Mouse (Mus musculus) C2C12 (cell line): ENCODE data around the gene Ncbp3. TPM values are rescaled to one million over a fixed set of nuclear protein-coding genes. Genes with fewer than 3 reads are reported as not detected.

Experiments
- H3K27me3 ChIP-seq: one replicate; pipeline ENCODE4 v1.6.1; 2011; ENCODE audit not compliant: control insufficient read depth, insufficient read depth, insufficient read length
- H3K36me3 ChIP-seq: one replicate; pipeline ENCODE4 v1.6.1; 2011; ENCODE audit not compliant: control insufficient read depth, insufficient read depth
- H3K4me3 ChIP-seq: one replicate; pipeline ENCODE4 v1.5.1; 2011; ENCODE audit warnings: mild to moderate bottlenecking, control low read depth; ENCODE audit not compliant: poor library complexity, insufficient read depth, severe bottlenecking
- H3K79me2 ChIP-seq: one replicate; pipeline ENCODE4 v1.6.1; 2011; ENCODE audit not compliant: control insufficient read depth, insufficient read depth
- H3K79me3 ChIP-seq: one replicate; pipeline ENCODE4 v1.6.1; 2011; ENCODE audit warnings: low read depth, control low read depth
- H3ac ChIP-seq: one replicate; pipeline ENCODE3; 2011; ENCODE audit warnings: low read depth; ENCODE audit not compliant: control insufficient read depth, insufficient read length
- CEBPB ChIP-seq: IDR thresholded peaks from one replicate; pipeline ENCODE4 v1.6.1; 2011; ENCODE audit warnings: low read depth, mild to moderate bottlenecking, control low read depth, moderate library complexity
- CTCF ChIP-seq: IDR thresholded peaks from one replicate; pipeline ENCODE4 v1.5.1; 2011; ENCODE audit not compliant: control insufficient read depth, insufficient read depth, insufficient read length
- FOSL1 ChIP-seq: IDR thresholded peaks from one replicate; pipeline ENCODE4 v1.8.0; 2011; ENCODE audit warnings: mild to moderate bottlenecking, low read length; ENCODE audit not compliant: poor library complexity, insufficient read depth, severe bottlenecking
- MAX ChIP-seq: IDR thresholded peaks from one replicate; pipeline ENCODE4 v1.6.1; 2011; ENCODE audit warnings: mild to moderate bottlenecking, control low read depth
- MYOD1 ChIP-seq: IDR thresholded peaks from one replicate; pipeline ENCODE4 v1.6.1; 2011; ENCODE audit warnings: low read depth; ENCODE audit not compliant: control insufficient read depth, insufficient read length
- MYOG ChIP-seq: IDR thresholded peaks from one replicate; pipeline ENCODE4 v1.6.1; 2011; ENCODE audit not compliant: control insufficient read depth, insufficient read length; ENCODE audit errors: extremely low read depth
- USF1 ChIP-seq: IDR thresholded peaks from one replicate; pipeline ENCODE4 v1.6.1; 2011; ENCODE audit warnings: low read depth, mild to moderate bottlenecking, control low read depth, moderate library complexity
- polyA plus RNA-seq: library from polyadenylated mRNA; unstranded; fragments of >200 nt; fragmentation: generic; extraction: Trizol; gene quantifications from one replicate; pipeline ENCODE4 v1.2.1, GENCODE M21; 2012; ENCODE audit warnings: missing spikeins

The Ncbp3 gene
- polyA plus RNA-seq, 1 experiment, result 3.6 TPM

DNA sequence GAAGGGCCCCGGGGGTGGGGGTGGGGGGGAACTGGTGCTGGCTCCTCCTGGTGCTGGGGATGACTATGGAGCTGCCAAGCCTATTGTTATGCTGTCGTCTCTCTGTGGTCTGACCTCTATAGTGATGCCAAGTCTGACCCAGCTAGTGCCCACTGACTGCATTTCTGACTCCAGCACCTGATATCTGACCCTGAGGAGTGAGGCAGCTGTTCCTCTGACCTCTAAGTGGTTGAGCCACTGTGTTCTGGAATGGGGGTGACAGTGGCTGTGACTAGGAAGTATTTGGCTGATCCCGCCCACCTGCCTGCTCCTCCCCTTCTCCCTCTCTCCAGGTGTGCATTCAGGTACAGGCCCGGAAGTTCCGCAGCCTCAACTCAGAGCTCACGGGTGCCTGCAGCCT is 63.8 kb downstream of the Ncbp3 start:
- H3K79me3 ChIP-seq, result no peaks in the 10 kb centered on the region
- TF ChIP-seq CEBPB (no peak), MYOG (no peak), CTCF (no peak), MYOD1 (no peak), MAX (no peak), USF1 (no peak), FOSL1 (no peak)

GRCm38 (mm10) chr11:73126495-73126894 is 78.9 kb downstream of the Ncbp3 start:
- H3K79me3 ChIP-seq, result peaks cover 10% of the 10 kb centered on the region
- H3K36me3 ChIP-seq, result peaks cover under 1% of the 10 kb centered on the region
- no peak for TF ChIP-seq CEBPB
- no peak for TF ChIP-seq MYOD1
- no peak for TF ChIP-seq MAX
- TF ChIP-seq FOSL1, result no peak
- no peak for TF ChIP-seq USF1
- no peak for TF ChIP-seq MYOG
- TF ChIP-seq CTCF, result no peak
- no peak overlapping the region for H3ac ChIP-seq
- H3K27me3 ChIP-seq, result no peaks in the 10 kb centered on the region
- peaks cover 15% of the 10 kb centered on the region for H3K79me2 ChIP-seq
- no peak overlapping the region for H3K4me3 ChIP-seq

More for the DNA sequence above, 63.8 kb downstream of the Ncbp3 start:
- Histone ChIP-seq H3K36me3 (no peaks in the 10 kb centered on the region), H3K27me3 (no peaks in the 10 kb centered on the region), H3K79me2 (no peaks in the 10 kb centered on the region), H3ac (no peak overlapping the region), H3K4me3 (no peak overlapping the region)

DNA sequence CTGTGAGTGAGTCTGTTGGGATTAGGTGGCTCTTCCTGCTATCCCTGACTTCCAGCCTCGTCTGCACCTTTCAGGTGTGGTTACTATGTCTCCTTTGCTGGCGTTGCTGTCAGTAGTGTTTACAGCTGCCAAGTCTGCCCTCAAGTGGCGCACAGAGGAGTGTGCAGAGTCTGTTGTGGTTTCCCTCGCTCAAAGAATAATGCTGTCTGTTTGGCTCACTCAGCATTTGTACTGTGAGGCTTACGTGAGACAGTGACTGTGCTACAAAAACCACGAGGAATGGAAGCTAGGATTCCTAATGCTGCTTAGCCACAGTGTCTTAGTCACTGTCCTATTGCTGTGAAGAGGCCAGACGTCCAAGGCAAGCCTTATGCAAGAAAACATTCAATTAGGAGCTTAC is 83.4 kb downstream of the Ncbp3 start:
- TF ChIP-seq FOSL1 (no peak), CTCF (no peak), CEBPB (no peak), MAX (no peak), USF1 (no peak), MYOG (no peak), MYOD1 (no peak)
- Histone ChIP-seq H3ac (no peak overlapping the region), H3K79me2 (peaks cover 58% of the 10 kb centered on the region), H3K79me3 (peaks cover 45% of the 10 kb centered on the region), H3K4me3 (no peak overlapping the region), H3K27me3 (no peaks in the 10 kb centered on the region), H3K36me3 (peaks cover 38% of the 10 kb centered on the region)

DNA sequence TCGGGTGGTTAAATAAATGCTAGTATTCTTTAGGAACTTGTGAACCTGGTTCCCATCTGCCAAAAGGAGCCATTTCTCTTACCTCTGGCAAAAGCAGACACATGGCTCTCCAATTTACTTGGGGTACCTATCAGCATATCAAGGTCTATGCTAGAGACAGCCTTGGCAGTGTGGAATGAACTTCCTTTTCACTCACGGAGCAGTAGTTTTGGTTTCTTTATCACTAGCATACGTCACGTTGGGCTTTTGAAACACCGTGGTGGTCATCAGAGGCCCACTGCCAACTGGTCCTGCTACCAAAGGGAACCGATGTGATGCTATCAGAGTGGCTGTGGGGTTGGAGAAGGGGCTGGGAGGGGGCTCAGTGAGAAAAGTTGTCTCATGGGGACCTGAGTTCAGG is 85.4 kb downstream of the Ncbp3 start:
- H3ac ChIP-seq, result no peak overlapping the region
- H3K36me3 ChIP-seq, result peaks cover 42% of the 10 kb centered on the region
- no peak overlapping the region for H3K4me3 ChIP-seq
- no peaks in the 10 kb centered on the region for H3K27me3 ChIP-seq
- H3K79me2 ChIP-seq, result peaks cover 78% of the 10 kb centered on the region
- TF ChIP-seq USF1, result no peak
- no peak for TF ChIP-seq CTCF
- no peak for TF ChIP-seq MAX
- TF ChIP-seq MYOD1, result no peak
- no peak for TF ChIP-seq MYOG
- TF ChIP-seq FOSL1, result no peak
- no peak for TF ChIP-seq CEBPB
- peaks cover 62% of the 10 kb centered on the region for H3K79me3 ChIP-seq

DNA sequence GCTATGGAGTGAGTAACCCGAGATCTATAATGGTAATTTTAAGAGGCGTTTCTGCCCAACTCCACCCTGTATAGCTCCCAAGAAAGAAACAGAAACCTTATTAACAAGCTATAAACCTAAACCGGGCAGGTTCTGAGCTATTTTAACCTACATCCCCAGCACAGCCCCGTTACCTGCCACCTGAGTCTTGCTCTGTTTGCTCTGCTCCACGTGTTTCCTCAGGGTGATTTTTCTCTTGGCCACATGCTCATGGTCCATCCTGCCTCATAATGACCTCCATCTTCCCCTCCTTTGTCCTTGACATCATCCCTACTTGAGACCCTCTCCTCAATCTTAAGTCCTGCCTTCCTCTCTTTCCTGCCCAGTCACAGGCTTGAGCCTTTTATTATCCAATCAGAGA is 86.6 kb downstream of the Ncbp3 start:
- Histone ChIP-seq H3K36me3 (peaks cover 42% of the 10 kb centered on the region), H3K4me3 (no peak overlapping the region), H3K79me2 (peaks cover 80% of the 10 kb centered on the region), H3ac (no peak overlapping the region), H3K79me3 (peaks cover 60% of the 10 kb centered on the region), H3K27me3 (no peaks in the 10 kb centered on the region)
- TF ChIP-seq MYOD1 (no peak), MYOG (no peak), CTCF (no peak), USF1 (no peak), CEBPB (no peak), FOSL1 (no peak), MAX (no peak)

DNA sequence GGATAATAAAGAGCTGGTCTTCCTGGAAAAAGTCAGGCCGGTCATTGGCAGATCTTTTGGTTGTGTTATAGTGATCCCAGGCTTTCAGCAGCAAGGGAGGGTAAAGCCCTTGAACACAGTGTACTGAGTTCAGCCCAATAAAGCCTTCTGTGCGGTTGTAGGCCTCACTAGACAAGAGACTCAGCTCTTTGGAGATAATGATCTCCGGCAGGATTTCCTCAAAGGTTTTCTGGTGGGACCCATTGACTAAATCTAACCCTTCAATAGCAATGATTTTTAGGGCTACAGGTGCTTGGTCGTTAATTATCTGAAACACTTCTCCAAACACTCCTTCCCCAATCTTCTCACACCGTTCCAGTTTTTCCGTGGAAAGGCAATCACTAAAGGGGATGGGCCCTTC is 89.0 kb downstream of the Ncbp3 start:
- Histone ChIP-seq H3ac (no peak overlapping the region), H3K36me3 (peaks cover 40% of the 10 kb centered on the region), H3K4me3 (peak overlapping the region; percentile 92), H3K27me3 (no peaks in the 10 kb centered on the region), H3K79me2 (peaks cover 64% of the 10 kb centered on the region), H3K79me3 (peaks cover 51% of the 10 kb centered on the region)
- no peak for TF ChIP-seq MAX
- TF ChIP-seq MYOD1, result no peak
- TF ChIP-seq USF1, result no peak
- no peak for TF ChIP-seq CEBPB
- TF ChIP-seq CTCF, result no peak
- no peak for TF ChIP-seq MYOG
- TF ChIP-seq FOSL1, result no peak
